ENCODE assay signal across 18 mouse cellular contexts in genomic region chr10:121282436-121282835, GRCm38 (mm10).
DNase-seq lines count a peak whose midpoint lies in the region; ATAC-seq and TF ChIP-seq lines count a peak whose summit lies in the region.
"Had no signal": no experiment of that assay in that cellular context is flagged by ENCODE, and none has a peak within 500 bp of the region (broad histone marks: within the 10 kb centered on the region; RNA-seq: fewer than 3 reads in every experiment).

No protein-coding gene starts in this region.

- DNase-seq in heart, embryonic 10.5 days (ENCODE audit: low spot score) = no peak
- DNase-seq in midbrain, embryonic 10.5 days (ENCODE audit: low spot score) = no peak
- DNase-seq in midbrain, embryonic 11.5 days (ENCODE audit: low spot score, missing footprints) = no peak
- DNase-seq in naive thymus-derived CD4-positive, alpha-beta T cell, adult 2 months (ENCODE audit: low read depth) = peak; percentile 71
- no peak for DNase-seq in cerebellum, adult 2 months
- DNase-seq in adrenal gland, postnatal 10 days = no peak
- no peak for DNase-seq in lung, postnatal 25 days (ENCODE audit: low spot score)
- DNase-seq: cerebellum, adult 9-10 months; embryo, embryonic 11 days; gastrocnemius, postnatal 10 days; lung, postnatal 4 days; midbrain, embryonic 14.5 days; right cerebral cortex, postnatal 25 days had no signal

- no peak for TF ChIP-seq POLR2A in cerebellum, adult 2 months (IDR thresholded peaks at IDR 0.05; ENCODE audit: borderline replicate concordance, insufficient read depth, low read length)

- H3K9me3 ChIP-seq in heart, embryonic 16.5 days (replicated peaks; ENCODE audit: control insufficient read depth, low read length) = no peaks in the 10 kb centered on the region
- H3K9me3 ChIP-seq in heart, embryonic 10.5 days = no peaks in the 10 kb centered on the region
- H3K9me3 ChIP-seq in midbrain, embryonic 10.5 days (replicated peaks) = no peaks in the 10 kb centered on the region
- no peaks in the 10 kb centered on the region for H3K9me3 ChIP-seq in midbrain, embryonic 11.5 days (ENCODE audit: control insufficient read depth, low read length)
- H3K9me3 ChIP-seq: limb, embryonic 13.5 days; liver, embryonic 15.5 days had no signal

- H3K9ac ChIP-seq in heart, embryonic 16.5 days (ENCODE audit: low read length) = no peak overlapping the region
- H3K9ac ChIP-seq in midbrain, embryonic 11.5 days (ENCODE audit: low read length) = no peak overlapping the region
- H3K9ac ChIP-seq: limb, embryonic 13.5 days; liver, embryonic 15.5 days had no signal

- H3K27me3 ChIP-seq in heart, embryonic 16.5 days (ENCODE audit: control insufficient read depth, insufficient read depth, low read length) = no peaks in the 10 kb centered on the region
- no peaks in the 10 kb centered on the region; the same call in 1 of the 2 replicates for H3K27me3 ChIP-seq in heart, embryonic 10.5 days (ENCODE audit: insufficient read depth, poor library complexity, severe bottlenecking)
- H3K27me3 ChIP-seq in midbrain, embryonic 10.5 days (ENCODE audit: low read depth, poor library complexity, severe bottlenecking) = no peaks in the 10 kb centered on the region
- H3K27me3 ChIP-seq in midbrain, embryonic 11.5 days (ENCODE audit: control insufficient read depth, insufficient read depth, low read length) = no peaks in the 10 kb centered on the region
- no peaks in the 10 kb centered on the region for H3K27me3 ChIP-seq in cerebellum, adult 2 months (ENCODE audit: control insufficient read depth, insufficient read depth, low read length)
- H3K27me3 ChIP-seq: limb, embryonic 13.5 days; liver, embryonic 15.5 days had no signal

- no peak for TF ChIP-seq CTCF in cerebellum, adult 2 months (IDR thresholded peaks at IDR 0.05; ENCODE audit: borderline replicate concordance, insufficient read depth, low read depth, low read length)

- H3K4me1 ChIP-seq in heart, embryonic 16.5 days (ENCODE audit: control insufficient read depth, insufficient read depth, low read length) = no peaks in the 10 kb centered on the region
- peaks cover 8% of the 10 kb centered on the region; the same call in 1 of the 2 replicates for H3K4me1 ChIP-seq in heart, embryonic 10.5 days
- peaks cover 29% of the 10 kb centered on the region for H3K4me1 ChIP-seq in midbrain, embryonic 10.5 days
- H3K4me1 ChIP-seq in midbrain, embryonic 11.5 days (ENCODE audit: control insufficient read depth, insufficient read depth, low read length) = peaks cover 2% of the 10 kb centered on the region; the same call in 1 of the 2 replicates
- H3K4me1 ChIP-seq in cerebellum, adult 2 months (ENCODE audit: control insufficient read depth, insufficient read depth, low read length) = peaks cover under 1% of the 10 kb centered on the region; the same call in 1 of the 2 replicates
- H3K4me1 ChIP-seq: liver, embryonic 15.5 days had no signal

- H3K4me3 ChIP-seq in heart, embryonic 16.5 days (ENCODE audit: low read length) = no peak overlapping the region
- H3K4me3 ChIP-seq in heart, embryonic 10.5 days = no peak overlapping the region
- no peak overlapping the region for H3K4me3 ChIP-seq in midbrain, embryonic 10.5 days
- no peak overlapping the region for H3K4me3 ChIP-seq in midbrain, embryonic 11.5 days (ENCODE audit: low read depth, low read length)
- no peak overlapping the region for H3K4me3 ChIP-seq in cerebellum, adult 2 months (replicated peaks; ENCODE audit: insufficient read depth, low read depth, low read length)
- H3K4me3 ChIP-seq: limb, embryonic 13.5 days; liver, embryonic 15.5 days had no signal

- ATAC-seq in heart, embryonic 16.5 days (replicated peaks; ENCODE audit: extremely low read depth, insufficient read depth, low FRiP score) = peak; percentile 55
- no peak for ATAC-seq in midbrain, embryonic 11.5 days (ENCODE audit: low FRiP score)
- ATAC-seq: forebrain, embryonic 16.5 days had no signal

- H3K36me3 ChIP-seq in heart, embryonic 16.5 days (ENCODE audit: control insufficient read depth, insufficient read depth) = no peaks in the 10 kb centered on the region
- H3K36me3 ChIP-seq in heart, embryonic 10.5 days = no peaks in the 10 kb centered on the region
- H3K36me3 ChIP-seq in midbrain, embryonic 10.5 days = no peaks in the 10 kb centered on the region
- no peaks in the 10 kb centered on the region for H3K36me3 ChIP-seq in midbrain, embryonic 11.5 days (ENCODE audit: control insufficient read depth, insufficient read depth, low read length)
- H3K36me3 ChIP-seq: G1E; limb, embryonic 13.5 days; liver, embryonic 15.5 days had no signal

- no peak overlapping the region for H3K4me2 ChIP-seq in heart, embryonic 16.5 days (ENCODE audit: low read depth, low read length)
- H3K4me2 ChIP-seq in midbrain, embryonic 11.5 days = no peak overlapping the region
- H3K4me2 ChIP-seq: limb, embryonic 13.5 days; liver, embryonic 15.5 days had no signal

- WGBS in heart, embryonic 16.5 days = 81% methylated on average over 11 of the region's 11 CpGs
- WGBS in heart, embryonic 10.5 days = 76% methylated on average over 11 of the region's 11 CpGs
- 80% methylated on average over 11 of the region's 11 CpGs for WGBS in midbrain, embryonic 10.5 days
- WGBS in midbrain, embryonic 11.5 days = 78% methylated on average over 11 of the region's 11 CpGs
- 88% methylated on average over 11 of the region's 11 CpGs for WGBS in cerebellum, adult 2 months

- no peak overlapping the region for H3K27ac ChIP-seq in heart, embryonic 16.5 days (ENCODE audit: low read length)
- H3K27ac ChIP-seq in heart, embryonic 10.5 days = no peak overlapping the region
- 0 out of 2 replicates have a peak overlapping the region, but pooled peaks have one; percentile 42 for H3K27ac ChIP-seq in midbrain, embryonic 10.5 days (replicated peaks)
- H3K27ac ChIP-seq in midbrain, embryonic 11.5 days (ENCODE audit: low read depth, low read length) = no peak overlapping the region
- no peak overlapping the region for H3K27ac ChIP-seq in cerebellum, adult 2 months (ENCODE audit: insufficient read depth, low read length)
- H3K27ac ChIP-seq: limb, embryonic 13.5 days; liver, embryonic 15.5 days had no signal
